Mouse (Mus musculus): Measurements from ENCODE around the gene Fgfr2. TPM values are rescaled to one million over a fixed set of nuclear protein-coding genes. Genes with fewer than 3 reads are reported as not detected.

Fgfr2 gene
- polyA plus RNA-seq, 1 experiment = 52.3 TPM

DNA sequence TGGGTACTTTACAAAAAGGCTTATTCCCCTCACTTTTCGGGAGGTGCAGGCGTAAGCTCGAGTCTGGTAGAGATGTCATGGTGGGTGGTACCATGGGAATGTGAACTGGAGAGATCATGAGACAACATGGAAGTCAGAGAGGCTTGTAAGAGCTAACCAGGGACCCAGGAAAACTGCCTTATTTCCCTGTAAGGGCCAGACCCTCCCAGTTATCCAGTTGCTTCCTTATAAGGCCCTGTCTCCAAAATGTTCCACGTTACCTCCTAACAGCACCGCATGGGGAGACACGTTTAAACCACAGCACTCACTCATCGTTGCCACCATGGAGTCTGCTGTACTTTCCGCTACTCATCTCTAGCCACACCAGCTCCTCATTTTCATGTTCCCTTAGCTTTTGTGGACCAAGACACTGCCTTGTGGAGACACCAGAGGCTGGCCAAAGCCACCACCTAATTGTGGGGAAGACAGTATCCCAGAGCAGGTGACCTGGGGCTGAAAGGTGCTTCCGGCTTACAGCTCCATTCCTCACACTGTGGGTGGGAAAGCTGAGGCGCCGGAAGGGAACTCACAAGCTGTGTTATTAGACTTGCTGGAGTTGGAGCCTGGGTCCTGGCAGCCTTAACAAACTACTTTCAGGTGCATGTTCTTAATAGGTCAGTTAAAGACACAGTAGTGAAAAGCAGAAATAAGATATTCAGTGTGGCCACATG, 2178.2 kb downstream of the Fgfr2 start:
- TF ChIP-seq POLR2A (IDR thresholded peaks at IDR 0.05; ENCODE audit: borderline replicate concordance, extremely low read depth, insufficient read depth, insufficient read length, poor library complexity, severe bottlenecking) (no peak), CTCF (IDR thresholded peaks at IDR 0.05; ENCODE audit: borderline replicate concordance, extremely low read depth, insufficient read depth, insufficient read length) (no peak)
- no peak for DNase-seq (ENCODE audit: low read depth)

- TF ChIP-seq CTCF (IDR thresholded peaks at IDR 0.05; ENCODE audit: borderline replicate concordance, extremely low read depth, insufficient read depth, insufficient read length) (no peak), POLR2A (IDR thresholded peaks at IDR 0.05; ENCODE audit: borderline replicate concordance, extremely low read depth, insufficient read depth, insufficient read length, poor library complexity, severe bottlenecking) (no peak)
- no peak for DNase-seq (ENCODE audit: low read depth)
Observed at GRCm38 (mm10) chr7:130943280-130943895, 2179.8 kb downstream of the Fgfr2 start.

DNA sequence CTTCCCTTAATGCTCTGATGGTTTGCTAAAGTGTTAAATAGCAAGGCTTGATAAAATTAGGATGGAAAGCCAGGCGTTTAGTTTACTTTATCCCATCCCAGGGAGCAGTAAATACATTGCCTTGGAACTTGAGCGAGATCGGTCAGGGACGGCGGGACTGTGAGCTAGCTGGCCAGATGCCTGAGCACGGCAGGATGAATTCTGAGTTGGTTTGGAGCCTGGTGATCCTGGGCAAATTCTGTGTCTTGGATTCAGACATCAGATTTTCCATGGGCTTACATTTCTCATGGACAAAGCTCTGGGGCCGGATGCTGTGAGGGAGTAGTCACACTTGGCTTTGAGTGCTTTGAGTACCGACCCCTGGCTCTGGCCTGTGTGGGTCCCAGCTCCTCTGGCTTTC, 2182.4 kb downstream of the Fgfr2 start:
- no peak for DNase-seq (ENCODE audit: low read depth)
- TF ChIP-seq POLR2A (IDR thresholded peaks at IDR 0.05; ENCODE audit: borderline replicate concordance, extremely low read depth, insufficient read depth, insufficient read length, poor library complexity, severe bottlenecking) = no peak
- no peak for TF ChIP-seq CTCF (IDR thresholded peaks at IDR 0.05; ENCODE audit: borderline replicate concordance, extremely low read depth, insufficient read depth, insufficient read length)

DNA sequence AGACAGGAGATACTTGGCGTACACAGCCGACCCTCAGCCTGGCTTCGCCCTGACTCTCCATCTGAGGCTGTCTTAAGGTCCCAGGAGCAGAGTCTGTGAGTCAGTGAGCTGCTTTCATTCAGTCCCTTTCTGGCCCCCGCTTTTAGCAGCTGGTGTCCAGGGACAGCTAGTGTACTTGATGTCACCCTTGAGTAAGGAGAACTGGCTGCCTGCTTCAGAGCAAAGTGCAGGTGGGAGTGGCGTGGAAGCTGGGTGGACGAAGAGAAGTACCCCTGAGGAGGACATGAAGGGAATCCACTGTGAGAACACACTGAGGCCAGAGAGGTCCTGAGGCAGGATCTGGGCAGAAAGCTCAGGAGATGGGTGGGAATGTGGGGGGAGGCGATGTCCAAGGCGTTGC, 2184.3 kb downstream of the Fgfr2 start:
- DNase-seq (ENCODE audit: low read depth) = no peak
- TF ChIP-seq CTCF (IDR thresholded peaks at IDR 0.05; ENCODE audit: borderline replicate concordance, extremely low read depth, insufficient read depth, insufficient read length) = no peak
- TF ChIP-seq POLR2A (IDR thresholded peaks at IDR 0.05; ENCODE audit: borderline replicate concordance, extremely low read depth, insufficient read depth, insufficient read length, poor library complexity, severe bottlenecking) = no peak

DNA sequence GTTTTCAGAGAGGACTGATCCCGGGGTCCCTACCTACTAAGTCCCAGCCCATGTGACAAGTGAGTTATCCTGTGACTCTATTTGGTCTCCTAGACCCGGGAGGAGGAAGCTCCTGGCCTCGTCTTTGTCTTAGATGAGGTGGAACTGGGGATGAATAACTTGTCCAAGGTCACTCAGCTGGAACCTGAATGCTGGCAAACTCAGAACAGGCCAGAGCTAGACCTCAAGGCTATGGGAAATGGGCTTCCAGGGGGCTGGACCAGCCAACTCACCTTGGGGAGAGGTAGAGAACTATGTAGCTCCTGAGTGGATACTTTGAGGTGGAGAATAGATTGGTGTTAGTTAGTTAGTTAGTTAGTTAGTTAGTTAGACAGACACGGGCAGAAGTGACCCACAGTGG, 2185.1 kb downstream of the Fgfr2 start:
- TF ChIP-seq CTCF (IDR thresholded peaks at IDR 0.05; ENCODE audit: borderline replicate concordance, extremely low read depth, insufficient read depth, insufficient read length) = no peak
- no peak for TF ChIP-seq POLR2A (IDR thresholded peaks at IDR 0.05; ENCODE audit: borderline replicate concordance, extremely low read depth, insufficient read depth, insufficient read length, poor library complexity, severe bottlenecking)

DNA sequence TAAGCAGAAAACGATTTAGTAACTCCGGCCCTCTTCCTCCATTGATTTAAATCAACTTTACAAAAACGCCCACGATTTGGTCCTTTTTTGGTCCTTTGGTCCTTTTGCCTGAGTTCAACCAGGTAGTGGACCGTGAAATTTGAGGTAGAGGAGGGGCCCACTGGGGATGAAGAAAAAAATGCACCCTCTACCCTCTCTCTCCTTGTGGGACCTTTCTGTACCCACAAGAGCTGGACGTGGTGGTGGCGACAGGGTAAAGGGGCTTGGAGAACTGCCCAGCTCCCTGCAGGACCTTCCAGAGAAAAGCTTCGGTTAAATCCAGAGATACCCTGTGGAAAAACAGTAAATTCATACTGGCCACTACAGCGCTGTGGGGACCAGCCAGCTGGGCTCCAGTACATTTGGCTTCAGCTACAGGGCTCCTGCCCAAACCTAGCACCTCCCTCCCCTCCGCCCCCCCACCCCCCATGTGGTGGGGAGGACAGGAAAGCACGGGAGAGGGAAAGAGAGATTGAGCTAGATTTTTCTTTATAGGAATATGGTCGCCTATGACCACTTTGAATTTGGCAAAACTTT, 2185.8 kb downstream of the Fgfr2 start:
- DNase-seq (ENCODE audit: low read depth) = no peak
- TF ChIP-seq POLR2A (IDR thresholded peaks at IDR 0.05; ENCODE audit: borderline replicate concordance, extremely low read depth, insufficient read depth, insufficient read length, poor library complexity, severe bottlenecking) = no peak
- TF ChIP-seq CTCF (IDR thresholded peaks at IDR 0.05; ENCODE audit: borderline replicate concordance, extremely low read depth, insufficient read depth, insufficient read length) = no peak

More for the DNA sequence above, 2185.1 kb downstream of the Fgfr2 start:
- no peak for DNase-seq (ENCODE audit: low read depth)

- TF ChIP-seq POLR2A (IDR thresholded peaks at IDR 0.05; ENCODE audit: borderline replicate concordance, extremely low read depth, insufficient read depth, insufficient read length, poor library complexity, severe bottlenecking) = no peak
- no peak for TF ChIP-seq CTCF (IDR thresholded peaks at IDR 0.05; ENCODE audit: borderline replicate concordance, extremely low read depth, insufficient read depth, insufficient read length)
- peak; percentile 18 for DNase-seq (ENCODE audit: low read depth)
Observed at GRCm38 (mm10) chr7:130936472-130936951, 2186.6 kb downstream of the Fgfr2 start.

- TF ChIP-seq CTCF (IDR thresholded peaks at IDR 0.05; ENCODE audit: borderline replicate concordance, extremely low read depth, insufficient read depth, insufficient read length) = no peak
- no peak for TF ChIP-seq POLR2A (IDR thresholded peaks at IDR 0.05; ENCODE audit: borderline replicate concordance, extremely low read depth, insufficient read depth, insufficient read length, poor library complexity, severe bottlenecking)
Observed at GRCm38 (mm10) chr7:130935793-130936471, 2187.2 kb downstream of the Fgfr2 start, which contains the start of gene Htra1. Gene Htra1 (plus strand): TSS chr7:130936111.

GRCm38 (mm10) chr7:130935421-130935792, 2187.7 kb downstream of the Fgfr2 start:
- DNase-seq (ENCODE audit: low read depth) = no peak
- TF ChIP-seq POLR2A (IDR thresholded peaks at IDR 0.05; ENCODE audit: borderline replicate concordance, extremely low read depth, insufficient read depth, insufficient read length, poor library complexity, severe bottlenecking) = no peak

More at GRCm38 (mm10) chr7:130935793-130936471, 2187.2 kb downstream of the Fgfr2 start, which contains the start of gene Htra1:
- DNase-seq (ENCODE audit: low read depth) = peak; percentile 77

GRCm38 (mm10) chr7:130934654-130935053, 2188.5 kb downstream of the Fgfr2 start:
- no peak for DNase-seq (ENCODE audit: low read depth)
- TF ChIP-seq CTCF (IDR thresholded peaks at IDR 0.05; ENCODE audit: borderline replicate concordance, extremely low read depth, insufficient read depth, insufficient read length) = no peak
- no peak for TF ChIP-seq POLR2A (IDR thresholded peaks at IDR 0.05; ENCODE audit: borderline replicate concordance, extremely low read depth, insufficient read depth, insufficient read length, poor library complexity, severe bottlenecking)

- no peak for DNase-seq (ENCODE audit: low read depth)
- TF ChIP-seq CTCF (IDR thresholded peaks at IDR 0.05; ENCODE audit: borderline replicate concordance, extremely low read depth, insufficient read depth, insufficient read length) (no peak), POLR2A (IDR thresholded peaks at IDR 0.05; ENCODE audit: borderline replicate concordance, extremely low read depth, insufficient read depth, insufficient read length, poor library complexity, severe bottlenecking) (no peak)
Observed at GRCm38 (mm10) chr7:130932921-130933320, 2190.2 kb downstream of the Fgfr2 start.

Measured in brain, embryonic 14.5 days (tissue).